Mouse (Mus musculus) myocyte (in vitro differentiated cells): ENCODE data around the gene Tollip. TPM values are rescaled to one million over a fixed set of nuclear protein-coding genes. Genes with fewer than 3 reads are reported as not detected.
A peak's percentile ranks its signal among the peaks of the same experiment; 100 is the strongest.

Experiments
- H3K27me3 ChIP-seq: one replicate; pipeline ENCODE4 v1.6.1; 2011; ENCODE audit not compliant: control insufficient read depth, insufficient read depth, insufficient read length
- H3K36me3 ChIP-seq: one replicate; pipeline ENCODE4 v1.6.1; 2011; ENCODE audit not compliant: control insufficient read depth, insufficient read depth
- H3K4me2 ChIP-seq: one replicate; pipeline ENCODE4 v1.6.1; 2011; ENCODE audit warnings: low read depth, control low read depth
- H3K4me3 ChIP-seq: one replicate; pipeline ENCODE4 v1.5.1; 2011; ENCODE audit warnings: mild to moderate bottlenecking, control low read depth, moderate library complexity
- H3K79me2 ChIP-seq: one replicate; pipeline ENCODE4 v1.6.1; 2011; ENCODE audit not compliant: control insufficient read depth, insufficient read depth
- H3ac ChIP-seq: one replicate; pipeline ENCODE4 v1.6.1; 2011; ENCODE audit not compliant: control insufficient read depth, insufficient read length
- CEBPB ChIP-seq: IDR thresholded peaks from 2 replicates; pipeline ENCODE4 v1.6.1; 2011; ENCODE audit warnings: mild to moderate bottlenecking, moderate library complexity; ENCODE audit not compliant: poor library complexity, insufficient read depth, severe bottlenecking
- E2F4 ChIP-seq: IDR thresholded peaks from one replicate; pipeline ENCODE4 v1.6.1; 2011; ENCODE audit warnings: mild to moderate bottlenecking, control low read depth, moderate library complexity; ENCODE audit not compliant: insufficient read depth
- MAX ChIP-seq: IDR thresholded peaks from one replicate; pipeline ENCODE4 v1.6.1; 2011; ENCODE audit warnings: low read depth, mild to moderate bottlenecking, control low read depth
- MYOD1 ChIP-seq, 3 experiments: IDR thresholded peaks; one replicate each; pipeline ENCODE4 v1.6.1; 2011; ENCODE audit warnings: control low read depth in 2 of 3, low read depth in 2 of 3, mild to moderate bottlenecking in 2 of 3, moderate library complexity in 1 of 3; ENCODE audit not compliant: insufficient read length in 2 of 3, control insufficient read depth in 1 of 3
- MYOG ChIP-seq, 3 experiments: IDR thresholded peaks; one replicate each; pipeline ENCODE4 v1.6.1; 2011; ENCODE audit warnings: control low read depth in 2 of 3, low read depth in 2 of 3, mild to moderate bottlenecking in 2 of 3; ENCODE audit not compliant: insufficient read length in 2 of 3, control insufficient read depth in 1 of 3, insufficient read depth in 1 of 3
- POLR2A ChIP-seq: IDR thresholded peaks from one replicate; pipeline ENCODE4 v1.6.1; 2011; ENCODE audit warnings: low read depth, mild to moderate bottlenecking, control low read depth, moderate library complexity; ENCODE audit not compliant: insufficient read length
- POLR2AphosphoS2 ChIP-seq: IDR thresholded peaks from one replicate; pipeline ENCODE4 v1.6.1; 2011; ENCODE audit warnings: low read depth, control low read depth; ENCODE audit not compliant: insufficient read length
- REST ChIP-seq: IDR thresholded peaks from one replicate; pipeline ENCODE4 v1.6.1; 2011; ENCODE audit warnings: mild to moderate bottlenecking, control low read depth, moderate library complexity; ENCODE audit not compliant: insufficient read depth, insufficient read length
- SRF ChIP-seq: IDR thresholded peaks from one replicate; pipeline ENCODE4 v1.6.1; 2011; ENCODE audit warnings: low read depth; ENCODE audit not compliant: control insufficient read depth, insufficient read length
- TCF12 ChIP-seq: IDR thresholded peaks from one replicate; pipeline ENCODE4 v1.6.1; 2011; ENCODE audit warnings: mild to moderate bottlenecking, control low read depth; ENCODE audit not compliant: poor library complexity, insufficient read depth, severe bottlenecking
- TCF3 ChIP-seq: IDR thresholded peaks from one replicate; pipeline ENCODE4 v1.6.1; 2011; ENCODE audit warnings: low read depth, control low read depth; ENCODE audit not compliant: insufficient read length
- USF1 ChIP-seq: IDR thresholded peaks from one replicate; pipeline ENCODE4 v1.6.1; 2011; ENCODE audit warnings: low read depth, mild to moderate bottlenecking, control low read depth, moderate library complexity
- polyA plus RNA-seq: library from polyadenylated mRNA; unstranded; fragments of >200 nt; fragmentation: generic; extraction: Trizol; gene quantifications from one replicate; pipeline ENCODE4 v1.2.1, GENCODE M21; 2012; ENCODE audit warnings: missing spikeins

Tollip gene
- polyA plus RNA-seq, 1 experiment, result 47.1 TPM

GRCm38 (mm10) chr7:141959133-141959532 lies 40.8 kb upstream of the Tollip start:
- H3K27me3 ChIP-seq, result peaks cover 11% of the 10 kb centered on the region
- no peaks in the 10 kb centered on the region for H3K79me2 ChIP-seq
- no peak overlapping the region for H3ac ChIP-seq
- no peak overlapping the region for H3K4me3 ChIP-seq
- no peaks in the 10 kb centered on the region for H3K36me3 ChIP-seq
- no peak overlapping the region for H3K4me2 ChIP-seq
- peak; percentile 86 for TF ChIP-seq REST
- no peak for TF ChIP-seq POLR2A

- no peak overlapping the region for H3K4me3 ChIP-seq
- H3ac ChIP-seq, result no peak overlapping the region
- H3K27me3 ChIP-seq, result peaks cover 20% of the 10 kb centered on the region
- TF ChIP-seq TCF12, result no peak
- H3K36me3 ChIP-seq, result no peaks in the 10 kb centered on the region
- H3K79me2 ChIP-seq, result no peaks in the 10 kb centered on the region
- no peak overlapping the region for H3K4me2 ChIP-seq
These were observed 39.9 kb upstream of the Tollip start for GRCm38 (mm10) chr7:141958211-141958610.

GRCm38 (mm10) chr7:141957524-141958051 lies 39.3 kb upstream of the Tollip start:
- Histone ChIP-seq H3ac (no peak overlapping the region), H3K27me3 (peaks cover 26% of the 10 kb centered on the region)
- TF ChIP-seq POLR2AphosphoS2 (no peak), MYOG (IDR thresholded peaks at IDR 0.05; ENCODE audit: control insufficient read depth in 1 of 3, insufficient read depth in 1 of 3, insufficient read length in 2 of 3, low read depth in 2 of 3) (no peak), TCF3 (no peak), POLR2A (no peak), MYOD1 (IDR thresholded peaks at IDR 0.05; ENCODE audit: control insufficient read depth in 1 of 3, insufficient read length in 2 of 3, low read depth in 2 of 3) (no peak), SRF (no peak), TCF12 (no peak), REST (no peak), USF1 (no peak), CEBPB (no peak), MAX (no peak), E2F4 (no peak)

GRCm38 (mm10) chr7:141956174-141956566 lies 37.9 kb upstream of the Tollip start:
- Histone ChIP-seq H3K36me3 (no peaks in the 10 kb centered on the region), H3ac (no peak overlapping the region), H3K27me3 (peaks cover 40% of the 10 kb centered on the region), H3K4me3 (no peak overlapping the region), H3K4me2 (no peak overlapping the region), H3K79me2 (no peaks in the 10 kb centered on the region)
- TF ChIP-seq REST, result no peak
- TF ChIP-seq POLR2AphosphoS2, result no peak
- no peak for TF ChIP-seq CEBPB
- TF ChIP-seq SRF, result no peak
- no peak for TF ChIP-seq USF1
- no peak for TF ChIP-seq TCF12
- no peak for TF ChIP-seq E2F4
- no peak for TF ChIP-seq POLR2A
- no peak for TF ChIP-seq TCF3
- no peak for TF ChIP-seq MYOD1 (IDR thresholded peaks at IDR 0.05; ENCODE audit: control insufficient read depth in 1 of 3, insufficient read length in 2 of 3, low read depth in 2 of 3)
- no peak for TF ChIP-seq MAX
- no peak for TF ChIP-seq MYOG (IDR thresholded peaks at IDR 0.05; ENCODE audit: control insufficient read depth in 1 of 3, insufficient read depth in 1 of 3, insufficient read length in 2 of 3, low read depth in 2 of 3)

More at GRCm38 (mm10) chr7:141957524-141958051, 39.3 kb upstream of the Tollip start:
- Histone ChIP-seq H3K79me2 (no peaks in the 10 kb centered on the region), H3K4me3 (no peak overlapping the region), H3K36me3 (no peaks in the 10 kb centered on the region), H3K4me2 (no peak overlapping the region)

GRCm38 (mm10) chr7:141955565-141956173 lies 37.4 kb upstream of the Tollip start:
- TF ChIP-seq CEBPB (no peak), TCF3 (no peak), REST (no peak), E2F4 (no peak), TCF12 (no peak), MYOG (IDR thresholded peaks at IDR 0.05; ENCODE audit: control insufficient read depth in 1 of 3, insufficient read depth in 1 of 3, insufficient read length in 2 of 3, low read depth in 2 of 3) (no peak), POLR2A (no peak)
- Histone ChIP-seq H3ac (no peak overlapping the region), H3K4me2 (no peak overlapping the region), H3K4me3 (no peak overlapping the region), H3K27me3 (peaks cover 45% of the 10 kb centered on the region), H3K79me2 (no peaks in the 10 kb centered on the region), H3K36me3 (no peaks in the 10 kb centered on the region)
